Mouse (Mus musculus): ENCODE data around the gene 1500009L16Rik. TPM values are rescaled to one million over a fixed set of nuclear protein-coding genes. Genes with fewer than 3 reads are reported as not detected.

Gene 1500009L16Rik
- polyA plus RNA-seq, 1 experiment: not detected

DNA sequence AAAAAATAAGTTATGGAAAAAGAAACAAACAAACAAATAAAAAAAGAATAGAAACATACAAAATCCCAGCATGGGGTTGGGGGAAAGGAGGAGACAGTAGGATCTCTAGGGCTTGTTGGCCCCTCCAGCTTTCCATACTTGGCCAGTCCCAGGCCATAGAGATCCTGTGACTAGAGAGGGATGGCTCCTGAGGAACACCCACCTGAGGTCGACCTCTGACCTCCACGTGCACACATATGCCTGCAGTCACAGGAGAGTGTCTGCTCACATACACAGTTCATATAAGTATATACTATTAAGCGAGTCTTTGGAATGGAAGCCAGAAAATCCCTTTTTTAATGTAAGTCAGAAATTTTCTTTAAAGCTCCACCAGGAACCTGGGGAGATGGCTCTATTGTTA, 6.4 kb downstream of the 1500009L16Rik start:
- no peaks in the 10 kb centered on the region for H3K79me2 ChIP-seq (ENCODE audit: control insufficient read depth, insufficient read depth)
- H3K27me3 ChIP-seq (ENCODE audit: control insufficient read depth, insufficient read depth, insufficient read length): no peaks in the 10 kb centered on the region
- no peak overlapping the region for H3K4me3 ChIP-seq
- H3K36me3 ChIP-seq (ENCODE audit: control insufficient read depth, insufficient read depth): no peaks in the 10 kb centered on the region
- H3ac ChIP-seq (ENCODE audit: control insufficient read depth, insufficient read length): no peak overlapping the region
- no peak overlapping the region for H3K4me2 ChIP-seq (ENCODE audit: low read depth)
- TF ChIP-seq TCF3 (IDR thresholded peaks at IDR 0.05; ENCODE audit: insufficient read length, low read depth): no peak
- no peak for TF ChIP-seq POLR2A (IDR thresholded peaks at IDR 0.05; ENCODE audit: insufficient read length, low read depth)
- no peak for TF ChIP-seq MYOG (IDR thresholded peaks at IDR 0.05; ENCODE audit: control insufficient read depth in 1 of 3, insufficient read depth in 1 of 3, insufficient read length in 2 of 3, low read depth in 2 of 3)
- TF ChIP-seq MAX (IDR thresholded peaks at IDR 0.05; ENCODE audit: low read depth): no peak
- no peak for TF ChIP-seq CEBPB (IDR thresholded peaks at IDR 0.05; ENCODE audit: insufficient read depth, poor library complexity, severe bottlenecking)
- TF ChIP-seq MYOD1 (IDR thresholded peaks at IDR 0.05; ENCODE audit: control insufficient read depth in 1 of 3, insufficient read length in 2 of 3, low read depth in 2 of 3): no peak
- no peak for TF ChIP-seq E2F4 (IDR thresholded peaks at IDR 0.05; ENCODE audit: insufficient read depth)
- TF ChIP-seq TCF12 (IDR thresholded peaks at IDR 0.05; ENCODE audit: insufficient read depth, poor library complexity, severe bottlenecking): no peak
- no peak for TF ChIP-seq USF1 (IDR thresholded peaks at IDR 0.05; ENCODE audit: low read depth)

DNA sequence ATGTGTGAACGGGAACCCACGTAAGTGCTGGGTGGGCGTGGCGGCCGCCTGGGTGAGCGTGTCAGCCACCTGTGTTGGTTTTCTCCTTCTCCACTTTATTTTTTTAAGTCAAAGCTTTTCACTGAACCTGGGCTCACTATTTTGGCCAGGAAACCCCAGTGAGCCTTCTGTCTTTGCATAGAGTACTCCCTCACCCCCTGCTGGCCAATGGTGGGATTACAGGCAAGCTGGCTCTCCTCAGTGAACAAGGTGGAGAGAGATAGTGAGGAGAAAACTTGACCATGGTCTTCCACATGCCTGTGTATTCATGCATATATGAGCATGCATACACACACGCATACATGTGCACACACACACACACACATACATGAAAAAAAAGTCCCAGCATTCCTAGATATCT, 6.8 kb downstream of the 1500009L16Rik start:
- TF ChIP-seq MYOD1 (IDR thresholded peaks at IDR 0.05; ENCODE audit: control insufficient read depth in 1 of 3, insufficient read length in 2 of 3, low read depth in 2 of 3) (no peak), POLR2AphosphoS2 (IDR thresholded peaks at IDR 0.05; ENCODE audit: insufficient read length, low read depth) (no peak), REST (IDR thresholded peaks at IDR 0.05; ENCODE audit: insufficient read depth, insufficient read length) (no peak), MYOG (IDR thresholded peaks at IDR 0.05; ENCODE audit: control insufficient read depth in 1 of 3, insufficient read depth in 1 of 3, insufficient read length in 2 of 3, low read depth in 2 of 3) (no peak), E2F4 (IDR thresholded peaks at IDR 0.05; ENCODE audit: insufficient read depth) (no peak), TCF3 (IDR thresholded peaks at IDR 0.05; ENCODE audit: insufficient read length, low read depth) (no peak), MAX (IDR thresholded peaks at IDR 0.05; ENCODE audit: low read depth) (no peak), TCF12 (IDR thresholded peaks at IDR 0.05; ENCODE audit: insufficient read depth, poor library complexity, severe bottlenecking) (no peak), CEBPB (IDR thresholded peaks at IDR 0.05; ENCODE audit: insufficient read depth, poor library complexity, severe bottlenecking) (no peak), SRF (IDR thresholded peaks at IDR 0.05; ENCODE audit: control insufficient read depth, insufficient read length, low read depth) (no peak), USF1 (IDR thresholded peaks at IDR 0.05; ENCODE audit: low read depth) (no peak), POLR2A (IDR thresholded peaks at IDR 0.05; ENCODE audit: insufficient read length, low read depth) (no peak)
- H3ac ChIP-seq (ENCODE audit: control insufficient read depth, insufficient read length): no peak overlapping the region
- no peaks in the 10 kb centered on the region for H3K79me2 ChIP-seq (ENCODE audit: control insufficient read depth, insufficient read depth)
- no peak overlapping the region for H3K4me2 ChIP-seq (ENCODE audit: low read depth)
- H3K36me3 ChIP-seq (ENCODE audit: control insufficient read depth, insufficient read depth): no peaks in the 10 kb centered on the region
- no peaks in the 10 kb centered on the region for H3K27me3 ChIP-seq (ENCODE audit: control insufficient read depth, insufficient read depth, insufficient read length)
- H3K4me3 ChIP-seq: no peak overlapping the region

DNA sequence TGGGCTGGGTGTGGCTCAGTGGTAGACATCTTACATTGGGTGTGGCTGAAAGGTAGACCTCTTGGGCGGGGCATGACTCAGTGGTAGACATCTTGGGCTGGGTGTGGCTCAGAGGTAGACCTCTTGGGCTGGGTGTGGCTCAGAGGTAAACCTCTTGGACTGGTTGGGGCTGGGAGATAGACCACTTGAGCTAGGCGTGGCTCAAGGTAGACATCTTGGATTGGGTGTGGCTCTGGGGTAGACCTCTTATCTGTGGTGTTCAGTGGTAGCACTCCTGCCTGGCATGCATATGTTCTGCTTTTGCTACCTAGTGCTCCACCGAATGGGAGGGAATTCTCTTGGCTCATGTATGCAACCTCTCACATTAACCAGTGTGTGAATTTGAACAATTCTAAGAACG, 11.1 kb downstream of the 1500009L16Rik start:
- no peak overlapping the region for H3K4me2 ChIP-seq (ENCODE audit: low read depth)
- no peak for TF ChIP-seq USF1 (IDR thresholded peaks at IDR 0.05; ENCODE audit: low read depth)
- no peak for TF ChIP-seq REST (IDR thresholded peaks at IDR 0.05; ENCODE audit: insufficient read depth, insufficient read length)
- TF ChIP-seq MYOG (IDR thresholded peaks at IDR 0.05; ENCODE audit: control insufficient read depth in 1 of 3, insufficient read depth in 1 of 3, insufficient read length in 2 of 3, low read depth in 2 of 3): no peak
- TF ChIP-seq POLR2AphosphoS2 (IDR thresholded peaks at IDR 0.05; ENCODE audit: insufficient read length, low read depth): no peak
- TF ChIP-seq CEBPB (IDR thresholded peaks at IDR 0.05; ENCODE audit: insufficient read depth, poor library complexity, severe bottlenecking): no peak
- no peak for TF ChIP-seq TCF3 (IDR thresholded peaks at IDR 0.05; ENCODE audit: insufficient read length, low read depth)
- TF ChIP-seq E2F4 (IDR thresholded peaks at IDR 0.05; ENCODE audit: insufficient read depth): no peak
- no peak for TF ChIP-seq POLR2A (IDR thresholded peaks at IDR 0.05; ENCODE audit: insufficient read length, low read depth)
- TF ChIP-seq MAX (IDR thresholded peaks at IDR 0.05; ENCODE audit: low read depth): no peak
- TF ChIP-seq MYOD1 (IDR thresholded peaks at IDR 0.05; ENCODE audit: control insufficient read depth in 1 of 3, insufficient read length in 2 of 3, low read depth in 2 of 3): no peak
- TF ChIP-seq SRF (IDR thresholded peaks at IDR 0.05; ENCODE audit: control insufficient read depth, insufficient read length, low read depth): no peak
- no peak for TF ChIP-seq TCF12 (IDR thresholded peaks at IDR 0.05; ENCODE audit: insufficient read depth, poor library complexity, severe bottlenecking)
- H3K79me2 ChIP-seq (ENCODE audit: control insufficient read depth, insufficient read depth): no peaks in the 10 kb centered on the region
- H3ac ChIP-seq (ENCODE audit: control insufficient read depth, insufficient read length): no peak overlapping the region
- H3K27me3 ChIP-seq (ENCODE audit: control insufficient read depth, insufficient read depth, insufficient read length): no peaks in the 10 kb centered on the region
- no peak overlapping the region for H3K4me3 ChIP-seq
- no peaks in the 10 kb centered on the region for H3K36me3 ChIP-seq (ENCODE audit: control insufficient read depth, insufficient read depth)

DNA sequence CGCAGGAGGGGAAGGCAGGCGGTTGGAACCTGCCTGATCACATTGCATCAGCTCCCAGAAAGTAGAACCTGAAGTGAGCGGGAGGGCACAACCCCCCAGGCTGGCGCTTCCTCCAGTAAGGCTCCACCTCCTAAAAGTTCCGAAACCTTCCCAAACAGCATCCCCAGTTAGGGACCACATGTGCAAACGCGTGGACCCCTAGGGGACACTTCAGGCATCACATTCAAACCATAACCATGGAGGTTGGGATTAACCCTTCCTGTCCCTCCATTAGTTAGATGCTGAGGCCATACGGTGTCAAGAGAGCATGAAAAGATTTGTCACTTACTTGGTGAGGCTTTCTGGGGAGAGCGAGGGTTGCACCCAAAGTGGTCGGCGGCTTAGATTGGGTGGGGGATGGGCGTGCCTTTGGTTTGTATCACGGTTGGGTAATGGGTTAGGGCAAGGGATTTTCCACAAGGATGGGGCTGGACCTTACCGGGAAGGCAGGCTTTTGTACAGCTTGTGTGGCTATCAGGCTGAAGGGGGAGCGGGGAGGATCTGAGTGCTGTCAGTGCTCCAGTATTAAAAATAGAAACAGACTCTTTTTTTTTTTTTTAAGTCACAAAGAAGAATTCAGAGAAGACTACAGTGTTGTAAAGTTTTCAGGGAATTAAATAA, 16.5 kb downstream of the 1500009L16Rik start:
- Histone ChIP-seq H3K79me2 (ENCODE audit: control insufficient read depth, insufficient read depth) (no peaks in the 10 kb centered on the region), H3K27me3 (ENCODE audit: control insufficient read depth, insufficient read depth, insufficient read length) (no peaks in the 10 kb centered on the region), H3K36me3 (ENCODE audit: control insufficient read depth, insufficient read depth) (no peaks in the 10 kb centered on the region), H3ac (ENCODE audit: control insufficient read depth, insufficient read length) (no peak overlapping the region), H3K4me3 (no peak overlapping the region), H3K4me2 (ENCODE audit: low read depth) (no peak overlapping the region)
- no peak for TF ChIP-seq TCF12 (IDR thresholded peaks at IDR 0.05; ENCODE audit: insufficient read depth, poor library complexity, severe bottlenecking)
- TF ChIP-seq TCF3 (IDR thresholded peaks at IDR 0.05; ENCODE audit: insufficient read length, low read depth): no peak
- TF ChIP-seq SRF (IDR thresholded peaks at IDR 0.05; ENCODE audit: control insufficient read depth, insufficient read length, low read depth): no peak
- TF ChIP-seq REST (IDR thresholded peaks at IDR 0.05; ENCODE audit: insufficient read depth, insufficient read length): no peak
- no peak for TF ChIP-seq E2F4 (IDR thresholded peaks at IDR 0.05; ENCODE audit: insufficient read depth)
- no peak for TF ChIP-seq MAX (IDR thresholded peaks at IDR 0.05; ENCODE audit: low read depth)
- TF ChIP-seq USF1 (IDR thresholded peaks at IDR 0.05; ENCODE audit: low read depth): no peak
- no peak for TF ChIP-seq POLR2AphosphoS2 (IDR thresholded peaks at IDR 0.05; ENCODE audit: insufficient read length, low read depth)
- TF ChIP-seq POLR2A (IDR thresholded peaks at IDR 0.05; ENCODE audit: insufficient read length, low read depth): no peak
- no peak for TF ChIP-seq MYOG (IDR thresholded peaks at IDR 0.05; ENCODE audit: control insufficient read depth in 1 of 3, insufficient read depth in 1 of 3, insufficient read length in 2 of 3, low read depth in 2 of 3)
- no peak for TF ChIP-seq CEBPB (IDR thresholded peaks at IDR 0.05; ENCODE audit: insufficient read depth, poor library complexity, severe bottlenecking)
- TF ChIP-seq MYOD1 (IDR thresholded peaks at IDR 0.05; ENCODE audit: control insufficient read depth in 1 of 3, insufficient read length in 2 of 3, low read depth in 2 of 3): no peak
